Comparison of ENCODE assay signal across 22 mouse cellular contexts in genomic region chr2:109945532-109945931, GRCm38 (mm10). TPM values are rescaled to one million over a fixed set of nuclear protein-coding genes. Genes with fewer than 3 reads are reported as not detected.
DNase-seq lines count a peak whose midpoint lies in the region; ATAC-seq lines count a peak whose summit lies in the region.
"Had no signal": no experiment of that assay in that cellular context is flagged by ENCODE, and none has a peak within 500 bp of the region (broad histone marks: within the 10 kb centered on the region; RNA-seq: fewer than 3 reads in every experiment).

No protein-coding gene starts in this region.

- peak overlapping the region; percentile 29; the same call in 1 of the 2 replicates for H3K27ac ChIP-seq in heart, embryonic 10.5 days
- peak overlapping the region; percentile 46 to 73; a peak in 3 of 4 replicates for H3K27ac ChIP-seq in heart, embryonic 14.5 days (replicated peaks in 1 of 2; ENCODE audit: control insufficient read depth in 1 of 2, insufficient read depth in 1 of 2, low read depth in 2 of 2, low read length in 2 of 2)
- peak overlapping the region; percentile 54; the same call in 1 of the 2 replicates for H3K27ac ChIP-seq in hindbrain, embryonic 10.5 days
- H3K27ac ChIP-seq in hindbrain, embryonic 13.5 days, result no peak overlapping the region
- H3K27ac ChIP-seq: embryonic facial prominence, embryonic 10.5 days; forebrain, embryonic 13.5 days; hindbrain, embryonic 14.5 days had no signal

- H3K36me3 ChIP-seq in heart, embryonic 10.5 days, result no peaks in the 10 kb centered on the region
- no peaks in the 10 kb centered on the region for H3K36me3 ChIP-seq in heart, embryonic 14.5 days (ENCODE audit: control insufficient read depth, insufficient read depth, low read length)
- no peaks in the 10 kb centered on the region for H3K36me3 ChIP-seq in hindbrain, embryonic 10.5 days
- H3K36me3 ChIP-seq in hindbrain, embryonic 13.5 days, result no peaks in the 10 kb centered on the region
- H3K36me3 ChIP-seq: embryonic facial prominence, embryonic 10.5 days had no signal

- peak overlapping the region; percentile 42 for H3K4me2 ChIP-seq in heart, embryonic 14.5 days (ENCODE audit: low read length)
- H3K4me2 ChIP-seq in hindbrain, embryonic 13.5 days, result no peak overlapping the region
- H3K4me2 ChIP-seq: forebrain, embryonic 13.5 days; hindbrain, embryonic 14.5 days had no signal

- no peak overlapping the region for H3K9ac ChIP-seq in heart, embryonic 14.5 days (ENCODE audit: low read length)
- H3K9ac ChIP-seq in hindbrain, embryonic 13.5 days, result no peak overlapping the region
- H3K9ac ChIP-seq: forebrain, embryonic 13.5 days; forebrain, postnatal 0 days; hindbrain, embryonic 14.5 days had no signal

- ATAC-seq in heart, embryonic 14.5 days (ENCODE audit: insufficient number of reproducible peaks, insufficient read depth, low FRiP score, low read depth), result 0 out of 2 replicates have a peak, but pooled peaks have one; percentile 6
- no peak for ATAC-seq in hindbrain, embryonic 13.5 days (ENCODE audit: low FRiP score)
- ATAC-seq in granulocyte monocyte progenitor cell, adult 5-6 weeks (replicated peaks; ENCODE audit: poor library complexity, severe bottlenecking), result no peak
- ATAC-seq: forebrain, embryonic 13.5 days; forebrain, postnatal 0 days; inflammation-experienced regulatory T-cells, adult 6 months; intestine, postnatal 0 days had no signal

- peaks cover 31% of the 10 kb centered on the region for H3K4me1 ChIP-seq in heart, embryonic 10.5 days
- peaks cover 8 to 40% of the 10 kb centered on the region in 2 experiments for H3K4me1 ChIP-seq in heart, embryonic 14.5 days (ENCODE audit: control insufficient read depth in 2 of 2, insufficient read depth in 2 of 2, low read length in 2 of 2)
- H3K4me1 ChIP-seq in hindbrain, embryonic 10.5 days (replicated peaks), result peaks cover 52% of the 10 kb centered on the region
- peaks cover 40% of the 10 kb centered on the region for H3K4me1 ChIP-seq in hindbrain, embryonic 13.5 days (replicated peaks)

- WGBS in heart, embryonic 10.5 days, result 79% methylated on average over 4 of the region's 4 CpGs
- WGBS in heart, embryonic 14.5 days, result 64% methylated on average over 4 of the region's 4 CpGs
- 57% methylated on average over 4 of the region's 4 CpGs for WGBS in hindbrain, embryonic 10.5 days
- 44% methylated on average over 4 of the region's 4 CpGs for WGBS in hindbrain, embryonic 13.5 days

- H3K27me3 ChIP-seq in heart, embryonic 10.5 days (ENCODE audit: insufficient read depth, poor library complexity, severe bottlenecking), result no peaks in the 10 kb centered on the region
- no peaks in the 10 kb centered on the region for H3K27me3 ChIP-seq in heart, embryonic 14.5 days (ENCODE audit: control insufficient read depth, insufficient read depth, low read length)
- H3K27me3 ChIP-seq in hindbrain, embryonic 10.5 days (ENCODE audit: insufficient read depth, poor library complexity, severe bottlenecking), result 0 out of 2 replicates have a peak, but pooled peaks cover 3% of the 10 kb centered on the region
- no peaks in the 10 kb centered on the region for H3K27me3 ChIP-seq in hindbrain, embryonic 13.5 days
- H3K27me3 ChIP-seq: CH12.LX had no signal

- DNase-seq in heart, embryonic 10.5 days (ENCODE audit: low spot score), result no peak
- DNase-seq in heart, adult 8-10 months (ENCODE audit: low spot score), result no peak
- no peak for DNase-seq in heart, adult 9 months (ENCODE audit: low spot score in 2 of 2)
- DNase-seq in hindbrain, embryonic 10.5 days (ENCODE audit: low spot score), result no peak
- DNase-seq in 3T3-L1 (ENCODE audit: low read depth, low spot score), result peak; percentile 16
- DNase-seq: adrenal gland, adult 8-10 months; adrenal gland, postnatal 36 days; cerebellum, adult 2 months; cerebellum, postnatal 10 days; forebrain, postnatal 0 days; gastrocnemius, postnatal 14 days; kidney, adult 8-10 months; kidney, postnatal 14 days had no signal

- H3K9me3 ChIP-seq in heart, embryonic 10.5 days, result no peaks in the 10 kb centered on the region
- H3K9me3 ChIP-seq in heart, embryonic 14.5 days (ENCODE audit: control insufficient read depth, low read length), result no peaks in the 10 kb centered on the region
- no peaks in the 10 kb centered on the region for H3K9me3 ChIP-seq in hindbrain, embryonic 10.5 days
- no peaks in the 10 kb centered on the region for H3K9me3 ChIP-seq in hindbrain, embryonic 13.5 days
- H3K9me3 ChIP-seq: embryonic facial prominence, embryonic 10.5 days; forebrain, embryonic 13.5 days had no signal

- no peak overlapping the region for H3K4me3 ChIP-seq in heart, embryonic 10.5 days
- H3K4me3 ChIP-seq in heart, embryonic 14.5 days (ENCODE audit: control insufficient read depth in 1 of 2, insufficient read depth in 1 of 2, low read depth in 1 of 2, low read length in 2 of 2), result no peak overlapping the region
- no peak overlapping the region for H3K4me3 ChIP-seq in hindbrain, embryonic 10.5 days
- H3K4me3 ChIP-seq in hindbrain, embryonic 13.5 days, result no peak overlapping the region
- H3K4me3 ChIP-seq: embryonic facial prominence, embryonic 10.5 days; forebrain, embryonic 13.5 days had no signal

RNA-seq across cellular contexts. Expression of gene Lgr4, which starts 28.1 kb away (rescaled TPM):
- polyA plus RNA-seq in heart, embryonic 10.5 days (2016; fragmentation: Nextera tagmentation; extraction: Ambion mirVana), result 10.2 and 12.7 TPM in 2 replicates
- 10 to 100 TPM; 21.8 to 23.5 (median 22.8) TPM for total RNA-seq in heart, adult 8-10 months (2022)
- 19.3 and 20.8 TPM in 2 replicates for polyA plus RNA-seq in heart, embryonic 14.5 days (2014; fragmentation: Nextera tagmentation; extraction: Ambion mirVana)
- polyA plus RNA-seq in hindbrain, embryonic 10.5 days (2016; fragmentation: Nextera tagmentation; extraction: Ambion mirVana), result 13.0 TPM in 2 replicates
- 9.5 and 10.5 TPM in 2 replicates for polyA plus RNA-seq in hindbrain, embryonic 13.5 days (2015; fragmentation: Nextera tagmentation; extraction: Ambion mirVana)
- total RNA-seq in granulocyte monocyte progenitor cell, adult 5-6 weeks (2014; fragmentation: Nextera tagmentation), result 0.80 and 2.5 TPM in 2 replicates
- total RNA-seq in granulocyte monocyte progenitor cell, adult 5-6 weeks (2017), result 0.72 and 1.9 TPM in 2 replicates

RNA-seq across cellular contexts. Expression of gene Lin7c, which starts 54.9 kb away (rescaled TPM):
- polyA plus RNA-seq in heart, embryonic 10.5 days (2016; fragmentation: Nextera tagmentation; extraction: Ambion mirVana), result 50.8 and 54.3 TPM in 2 replicates
- 10 to 100 TPM; 41.5 to 45.6 (median 43.7) TPM for total RNA-seq in heart, adult 8-10 months (2022)
- 43.0 and 44.3 TPM in 2 replicates for polyA plus RNA-seq in heart, embryonic 14.5 days (2014; fragmentation: Nextera tagmentation; extraction: Ambion mirVana)
- polyA plus RNA-seq in hindbrain, embryonic 10.5 days (2016; fragmentation: Nextera tagmentation; extraction: Ambion mirVana), result 91.5 and 96.0 TPM in 2 replicates
- polyA plus RNA-seq in hindbrain, embryonic 13.5 days (2015; fragmentation: Nextera tagmentation; extraction: Ambion mirVana), result 176 and 180 TPM in 2 replicates
- total RNA-seq in granulocyte monocyte progenitor cell, adult 5-6 weeks (2014; fragmentation: Nextera tagmentation), result 42.1 and 50.6 TPM in 2 replicates
- total RNA-seq in granulocyte monocyte progenitor cell, adult 5-6 weeks (2017), result 85.5 and 114 TPM in 2 replicates
